In genomic region chr2:143837291-143837701, GRCm38 (mm10) we compare ENCODE assay signal across 8 mouse cellular contexts. TPM values are rescaled to one million over a fixed set of nuclear protein-coding genes. Genes with fewer than 3 reads are reported as not detected.
A peak's percentile ranks its signal among the peaks of the same experiment; 100 is the strongest.
DNase-seq lines count a peak whose midpoint lies in the region; ATAC-seq lines count a peak whose summit lies in the region.

No protein-coding gene starts in this region.

- H3K9ac ChIP-seq in embryonic facial prominence, embryonic 13.5 days, result no peak overlapping the region
- no peak overlapping the region for H3K9ac ChIP-seq in kidney, embryonic 14.5 days (ENCODE audit: low read depth, low read length)
- H3K9ac ChIP-seq in limb, embryonic 15.5 days, result no peak overlapping the region

- no peaks in the 10 kb centered on the region for H3K27me3 ChIP-seq in embryonic facial prominence, embryonic 13.5 days
- no peaks in the 10 kb centered on the region for H3K27me3 ChIP-seq in heart, embryonic 10.5 days (ENCODE audit: insufficient read depth, poor library complexity, severe bottlenecking)
- H3K27me3 ChIP-seq in kidney, embryonic 14.5 days (ENCODE audit: control insufficient read depth, insufficient read depth, low read length), result no peaks in the 10 kb centered on the region
- H3K27me3 ChIP-seq in limb, embryonic 15.5 days, result no peaks in the 10 kb centered on the region

- peak overlapping the region; percentile 56 for H3K4me2 ChIP-seq in embryonic facial prominence, embryonic 13.5 days
- H3K4me2 ChIP-seq in kidney, embryonic 14.5 days (replicated peaks; ENCODE audit: low read depth, low read length), result peak overlapping the region; percentile 41
- peak overlapping the region; percentile 49 for H3K4me2 ChIP-seq in limb, embryonic 15.5 days

- H3K36me3 ChIP-seq in embryonic facial prominence, embryonic 13.5 days, result no peaks in the 10 kb centered on the region
- no peaks in the 10 kb centered on the region for H3K36me3 ChIP-seq in heart, embryonic 10.5 days
- no peaks in the 10 kb centered on the region for H3K36me3 ChIP-seq in kidney, embryonic 14.5 days (ENCODE audit: control insufficient read depth, insufficient read depth, low read length)
- H3K36me3 ChIP-seq in limb, embryonic 15.5 days, result no peaks in the 10 kb centered on the region

- ATAC-seq in embryonic facial prominence, embryonic 13.5 days (ENCODE audit: insufficient number of reproducible peaks, insufficient read depth, low FRiP score, low TSS enrichment, low read depth), result no peak
- peak; percentile 55; the same call in 1 of the 2 replicates for ATAC-seq in kidney, embryonic 14.5 days (ENCODE audit: low FRiP score, low TSS enrichment)
- ATAC-seq in limb, embryonic 15.5 days (ENCODE audit: insufficient number of reproducible peaks, low FRiP score, low TSS enrichment, low read depth), result peak; percentile 20; the same call in 1 of the 2 replicates

- DNase-seq in 3T3-L1 (ENCODE audit: low read depth, low spot score), result peak; percentile 90
- DNase-seq in adrenal gland, postnatal 25 days, result peak; percentile 51
- peak; percentile 81 for DNase-seq in heart, embryonic 10.5 days (ENCODE audit: low spot score)
- DNase-seq in monocyte, adult 2 months (ENCODE audit: low read depth in 1 of 2, low spot score in 2 of 2), result peak; percentile 43 to 64
- peak; percentile 60 to 74 for DNase-seq in spleen, postnatal 36 days (ENCODE audit: low spot score in 2 of 2)

- peak overlapping the region; percentile 28 for H3K4me3 ChIP-seq in embryonic facial prominence, embryonic 13.5 days
- H3K4me3 ChIP-seq in heart, embryonic 10.5 days, result peak overlapping the region; percentile 53
- no peak overlapping the region for H3K4me3 ChIP-seq in kidney, embryonic 14.5 days (ENCODE audit: low read length)
- H3K4me3 ChIP-seq in limb, embryonic 15.5 days, result peak overlapping the region; percentile 27; the same call in 1 of the 2 replicates

- WGBS in embryonic facial prominence, embryonic 13.5 days, result 1% methylated on average over 8 of the region's 8 CpGs
- WGBS in heart, embryonic 10.5 days, result 1% methylated on average over 8 of the region's 8 CpGs
- under 1% methylated on average over 8 of the region's 8 CpGs for WGBS in kidney, embryonic 14.5 days
- WGBS in limb, embryonic 15.5 days, result under 1% methylated on average over 8 of the region's 8 CpGs

- H3K4me1 ChIP-seq in embryonic facial prominence, embryonic 13.5 days, result peaks cover 15% of the 10 kb centered on the region
- peaks cover 12% of the 10 kb centered on the region for H3K4me1 ChIP-seq in heart, embryonic 10.5 days
- H3K4me1 ChIP-seq in kidney, embryonic 14.5 days (ENCODE audit: control insufficient read depth, insufficient read depth, low read length), result 0 out of 2 replicates have a peak, but pooled peaks cover 3% of the 10 kb centered on the region
- peaks cover 8% of the 10 kb centered on the region for H3K4me1 ChIP-seq in limb, embryonic 15.5 days

- H3K9me3 ChIP-seq in embryonic facial prominence, embryonic 13.5 days, result no peaks in the 10 kb centered on the region
- no peaks in the 10 kb centered on the region for H3K9me3 ChIP-seq in heart, embryonic 10.5 days
- no peaks in the 10 kb centered on the region for H3K9me3 ChIP-seq in kidney, embryonic 14.5 days (ENCODE audit: control insufficient read depth, low read length)
- no peaks in the 10 kb centered on the region for H3K9me3 ChIP-seq in limb, embryonic 15.5 days

- no peak overlapping the region for H3K27ac ChIP-seq in embryonic facial prominence, embryonic 13.5 days
- peak overlapping the region; percentile 59; the same call in 1 of the 2 replicates for H3K27ac ChIP-seq in heart, embryonic 10.5 days
- no peak overlapping the region for H3K27ac ChIP-seq in kidney, embryonic 14.5 days (ENCODE audit: low read depth, low read length)
- H3K27ac ChIP-seq in limb, embryonic 15.5 days, result no peak overlapping the region

RNA-seq across cellular contexts. Expression of gene Bfsp1, which starts 25.7 kb away (rescaled TPM):
- 0.52 and 1.0 TPM in 2 replicates for total RNA-seq in adrenal gland, postnatal 25 days (2021)
- polyA plus RNA-seq in embryonic facial prominence, embryonic 13.5 days (2015; fragmentation: Nextera tagmentation; extraction: Ambion mirVana), result 2.8 and 3.5 TPM in 2 replicates
- 2.1 and 2.2 TPM in 2 replicates for polyA plus RNA-seq in heart, embryonic 10.5 days (2016; fragmentation: Nextera tagmentation; extraction: Ambion mirVana)
- polyA plus RNA-seq in kidney, embryonic 14.5 days (2014; fragmentation: Nextera tagmentation; extraction: Ambion mirVana), result 1.0 and 1.7 TPM in 2 replicates
- 2.8 and 2.9 TPM in 2 replicates for polyA plus RNA-seq in limb, embryonic 15.5 days (2015; fragmentation: Nextera tagmentation; extraction: Ambion mirVana)
